Mouse (Mus musculus) C2C12 (cell line): ENCODE data around the gene Tsfm. TPM values are rescaled to one million over a fixed set of nuclear protein-coding genes. Genes with fewer than 3 reads are reported as not detected.
"Not testable (repeated sequence)": the region's sequence is repeated elsewhere in the genome, so short reads cannot be mapped to it uniquely, and the experiment has no call there.

ENCODE experiments used
- H3K27me3 ChIP-seq: one replicate; pipeline ENCODE4 v1.6.1; 2011; ENCODE audit not compliant: control insufficient read depth, insufficient read depth, insufficient read length
- H3K36me3 ChIP-seq: one replicate; pipeline ENCODE4 v1.6.1; 2011; ENCODE audit not compliant: control insufficient read depth, insufficient read depth
- H3K4me3 ChIP-seq: one replicate; pipeline ENCODE4 v1.5.1; 2011; ENCODE audit warnings: mild to moderate bottlenecking, control low read depth; ENCODE audit not compliant: poor library complexity, insufficient read depth, severe bottlenecking
- H3K79me2 ChIP-seq: one replicate; pipeline ENCODE4 v1.6.1; 2011; ENCODE audit not compliant: control insufficient read depth, insufficient read depth
- H3K79me3 ChIP-seq: one replicate; pipeline ENCODE4 v1.6.1; 2011; ENCODE audit warnings: low read depth, control low read depth
- H3ac ChIP-seq: one replicate; pipeline ENCODE3; 2011; ENCODE audit warnings: low read depth; ENCODE audit not compliant: control insufficient read depth, insufficient read length
- CEBPB ChIP-seq: IDR thresholded peaks from one replicate; pipeline ENCODE4 v1.6.1; 2011; ENCODE audit warnings: low read depth, mild to moderate bottlenecking, control low read depth, moderate library complexity
- CTCF ChIP-seq: IDR thresholded peaks from one replicate; pipeline ENCODE4 v1.5.1; 2011; ENCODE audit not compliant: control insufficient read depth, insufficient read depth, insufficient read length
- FOSL1 ChIP-seq: IDR thresholded peaks from one replicate; pipeline ENCODE4 v1.8.0; 2011; ENCODE audit warnings: mild to moderate bottlenecking, low read length; ENCODE audit not compliant: poor library complexity, insufficient read depth, severe bottlenecking
- MAX ChIP-seq: IDR thresholded peaks from one replicate; pipeline ENCODE4 v1.6.1; 2011; ENCODE audit warnings: mild to moderate bottlenecking, control low read depth
- MYOD1 ChIP-seq: IDR thresholded peaks from one replicate; pipeline ENCODE4 v1.6.1; 2011; ENCODE audit warnings: low read depth; ENCODE audit not compliant: control insufficient read depth, insufficient read length
- MYOG ChIP-seq: IDR thresholded peaks from one replicate; pipeline ENCODE4 v1.6.1; 2011; ENCODE audit not compliant: control insufficient read depth, insufficient read length; ENCODE audit errors: extremely low read depth
- USF1 ChIP-seq: IDR thresholded peaks from one replicate; pipeline ENCODE4 v1.6.1; 2011; ENCODE audit warnings: low read depth, mild to moderate bottlenecking, control low read depth, moderate library complexity
- polyA plus RNA-seq: library from polyadenylated mRNA; unstranded; fragments of >200 nt; fragmentation: generic; extraction: Trizol; gene quantifications from one replicate; pipeline ENCODE4 v1.2.1, GENCODE M21; 2012; ENCODE audit warnings: missing spikeins

Tsfm gene
- polyA plus RNA-seq, 1 experiment, result 66.0 TPM

- Histone ChIP-seq H3K79me2 (peaks cover 57% of the 10 kb centered on the region), H3K27me3 (no peaks in the 10 kb centered on the region), H3K79me3 (peaks cover 33% of the 10 kb centered on the region), H3ac (no peak overlapping the region), H3K36me3 (peaks cover 40% of the 10 kb centered on the region), H3K4me3 (no peak overlapping the region)
- no peak for TF ChIP-seq USF1
- no peak for TF ChIP-seq MYOG
- no peak for TF ChIP-seq CEBPB
- TF ChIP-seq CTCF, result no peak
- no peak for TF ChIP-seq MYOD1
- TF ChIP-seq MAX, result no peak
- no peak for TF ChIP-seq FOSL1
Observed at GRCm38 (mm10) chr10:127065981-127066380, 35.3 kb upstream of the Tsfm start.

GRCm38 (mm10) chr10:127063913-127064870, 33.6 kb upstream of the Tsfm start:
- peaks cover 50% of the 10 kb centered on the region for H3K79me2 ChIP-seq
- peak overlapping the region; percentile 88 for H3K4me3 ChIP-seq
- TF ChIP-seq CEBPB (no peak), MYOG (no peak), FOSL1 (no peak), CTCF (no peak), USF1 (no peak), MYOD1 (no peak), MAX (no peak)
- peak overlapping the region; percentile 92 for H3ac ChIP-seq
- H3K79me3 ChIP-seq, result peaks cover 27% of the 10 kb centered on the region
- H3K36me3 ChIP-seq, result peaks cover 40% of the 10 kb centered on the region
- no peaks in the 10 kb centered on the region for H3K27me3 ChIP-seq

GRCm38 (mm10) chr10:127063239-127063872, 32.7 kb upstream of the Tsfm start, which contains the start of gene Cdk4:
Cdk4 (plus strand) TSS chr10:127063534.
- peak; percentile 70 for TF ChIP-seq MAX
- TF ChIP-seq CTCF, result no peak
- TF ChIP-seq MYOG, result no peak
- TF ChIP-seq USF1, result peak; percentile 99
- TF ChIP-seq FOSL1, result no peak
- TF ChIP-seq MYOD1, result no peak
- TF ChIP-seq CEBPB, result no peak
- Histone ChIP-seq H3K36me3 (peaks cover 39% of the 10 kb centered on the region), H3K4me3 (peak within 1 kb of the TSS; percentile 88), H3K79me2 (peaks cover 43% of the 10 kb centered on the region), H3K27me3 (no peaks in the 10 kb centered on the region), H3ac (peak within 1 kb of the TSS; percentile 92), H3K79me3 (peaks cover 24% of the 10 kb centered on the region)

GRCm38 (mm10) chr10:127062503-127062902, 31.9 kb upstream of the Tsfm start:
- Histone ChIP-seq H3K27me3 (no peaks in the 10 kb centered on the region), H3K79me2 (peaks cover 42% of the 10 kb centered on the region), H3ac (no peak overlapping the region), H3K79me3 (peaks cover 24% of the 10 kb centered on the region), H3K36me3 (peaks cover 30% of the 10 kb centered on the region), H3K4me3 (peak overlapping the region; percentile 29)
- TF ChIP-seq MYOG (no peak), CEBPB (peak; percentile 75), MYOD1 (no peak)

DNA sequence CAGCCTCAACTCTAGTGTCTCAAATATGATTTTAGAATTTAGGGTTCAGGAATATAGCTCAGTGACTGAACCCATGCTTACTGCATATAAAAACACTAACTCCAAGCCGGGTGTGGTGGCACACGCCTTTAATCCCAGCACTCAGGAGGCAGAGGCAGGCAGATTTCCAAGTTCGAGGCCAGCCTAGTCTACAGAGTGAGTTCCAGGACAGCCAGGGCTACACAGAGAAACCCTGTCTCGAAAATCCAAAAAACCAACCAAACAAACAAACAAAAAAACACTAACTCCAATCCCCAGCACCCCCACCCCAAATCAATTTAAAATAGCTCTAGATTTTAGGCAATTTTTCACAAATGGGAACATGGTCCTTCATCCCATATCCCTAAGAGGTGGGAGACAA, 31.5 kb upstream of the Tsfm start:
- not testable (repeated sequence) for H3ac ChIP-seq, H3K4me3 ChIP-seq, H3K27me3 ChIP-seq
- H3K36me3 ChIP-seq, result peaks cover 26% of the 10 kb centered on the region
- H3K79me2 ChIP-seq, result peaks cover 38% of the 10 kb centered on the region
- peaks cover 24% of the 10 kb centered on the region for H3K79me3 ChIP-seq

GRCm38 (mm10) chr10:127061513-127061912, 30.9 kb upstream of the Tsfm start:
- H3ac ChIP-seq, result no peak overlapping the region
- no peak overlapping the region for H3K4me3 ChIP-seq

More at GRCm38 (mm10) chr10:127061513-127061912, 30.9 kb upstream of the Tsfm start:
- H3K79me3 ChIP-seq, result peaks cover 24% of the 10 kb centered on the region
- TF ChIP-seq USF1 (no peak), CTCF (no peak), MAX (no peak), FOSL1 (no peak), MYOG (no peak)
- peaks cover 20% of the 10 kb centered on the region for H3K36me3 ChIP-seq
- no peaks in the 10 kb centered on the region for H3K27me3 ChIP-seq
- H3K79me2 ChIP-seq, result peaks cover 32% of the 10 kb centered on the region
